Mouse (Mus musculus) testis, postnatal 14 days (tissue): ENCODE measurements around the gene Fntb.

ENCODE experiments used
- DNase-seq: peaks from one replicate; pipeline ENCODE4 v3.0.0; 2021; ENCODE audit warnings: low spot score

The Fntb gene

GRCm38 (mm10) chr12:76961052-76961931 is 195.9 kb downstream of the Fntb start:
- DNase-seq, result no peak

GRCm38 (mm10) chr12:76961932-76962891 is 196.8 kb downstream of the Fntb start, which contains the start of gene Max:
TSS of gene Max (minus strand) at chr12:76962201.
- DNase-seq, result peak; percentile 100

GRCm38 (mm10) chr12:76965089-76965488 is 199.7 kb downstream of the Fntb start:
- no peak for DNase-seq

GRCm38 (mm10) chr12:76965876-76966275 is 200.5 kb downstream of the Fntb start:
- no peak for DNase-seq
